Mouse (Mus musculus) ES-Bruce4 (cell line): ENCODE measurements around the gene Igflr1. TPM values are rescaled to one million over a fixed set of nuclear protein-coding genes. Genes with fewer than 3 reads are reported as not detected.

ENCODE experiments used
- H3K27ac ChIP-seq: 2 replicates; pipeline ENCODE4 v1.5.1; 2012; ENCODE audit warnings: low read length, inconsistent platforms; ENCODE audit not compliant: insufficient read depth
- H3K27me3 ChIP-seq: 2 replicates; pipeline ENCODE4 v1.6.1; 2012; ENCODE audit warnings: mild to moderate bottlenecking, low read length, inconsistent platforms; ENCODE audit not compliant: control insufficient read depth, poor library complexity, insufficient read depth, severe bottlenecking
- H3K36me3 ChIP-seq: 2 replicates; pipeline ENCODE4 v1.6.1; 2012; ENCODE audit warnings: inconsistent platforms, mild to moderate bottlenecking, low read length, moderate library complexity; ENCODE audit not compliant: control insufficient read depth, poor library complexity, insufficient read depth, severe bottlenecking
- H3K4me1 ChIP-seq: one replicate; pipeline ENCODE4 v1.8.1; 2011; ENCODE audit warnings: low read length; ENCODE audit not compliant: control insufficient read depth, insufficient read depth
- H3K4me3 ChIP-seq: 2 replicates; pipeline ENCODE4 v1.5.1; 2011; ENCODE audit warnings: low read depth, mild to moderate bottlenecking, low read length
- H3K9ac ChIP-seq: 2 replicates; pipeline ENCODE4 v1.6.1; 2012; ENCODE audit warnings: low read depth, mild to moderate bottlenecking, inconsistent platforms; ENCODE audit not compliant: poor library complexity, severe bottlenecking
- H3K9me3 ChIP-seq: replicated peaks from 2 replicates; pipeline ENCODE4 v1.6.1; 2012; ENCODE audit warnings: mild to moderate bottlenecking, low read length, inconsistent platforms; ENCODE audit not compliant: control insufficient read depth, poor library complexity, insufficient read depth, severe bottlenecking
- CTCF ChIP-seq: IDR thresholded peaks from one replicate; pipeline ENCODE4 v1.8.1; 2011; ENCODE audit warnings: low read depth, low read length
- EP300 ChIP-seq: IDR thresholded peaks from 2 replicates; pipeline ENCODE4 v1.6.1; 2011; ENCODE audit warnings: low read depth, low read length; ENCODE audit not compliant: insufficient read depth
- POLR2A ChIP-seq: IDR thresholded peaks from one replicate; pipeline ENCODE4 v1.8.1; 2011; ENCODE audit warnings: low read length; ENCODE audit not compliant: insufficient read depth
- polyA plus RNA-seq: library from polyadenylated mRNA; stranded (reverse); fragments of >200 nt; gene quantifications from 2 replicates; pipeline ENCODE4 v1.2.4, GENCODE M21; 2011; ENCODE audit warnings: low read depth; ENCODE audit not compliant: missing spikeins, insufficient read depth, insufficient read length

Gene Igflr1
- polyA plus RNA-seq, 1 experiment = 0.72 TPM

GRCm38 (mm10) chr7:30588676-30589434 lies 23.6 kb downstream of the Igflr1 start, which contains the start of gene Kmt2b:
Kmt2b (minus strand) TSS chr7:30588726.
- H3K36me3 ChIP-seq = peaks cover 25% of the 10 kb centered on the region
- H3K27ac ChIP-seq = peak within 1 kb of the TSS; percentile 66
- H3K27me3 ChIP-seq = no peaks in the 10 kb centered on the region
- H3K4me1 ChIP-seq = peaks cover 4% of the 10 kb centered on the region
- H3K9ac ChIP-seq = peak within 1 kb of the TSS; percentile 98
- peak within 1 kb of the TSS; percentile 100 for H3K4me3 ChIP-seq
- TF ChIP-seq EP300 = no peak
- no peak for TF ChIP-seq CTCF
- no peak for TF ChIP-seq POLR2A
- no peaks in the 10 kb centered on the region for H3K9me3 ChIP-seq

- H3K9me3 ChIP-seq = no peaks in the 10 kb centered on the region
- peak overlapping the region; percentile 86 for H3K4me3 ChIP-seq
- H3K36me3 ChIP-seq = peaks cover 19% of the 10 kb centered on the region
- no peaks in the 10 kb centered on the region for H3K27me3 ChIP-seq
- H3K9ac ChIP-seq = peak overlapping the region; percentile 78
- TF ChIP-seq CTCF = peak; percentile 70
- TF ChIP-seq EP300 = no peak
- no peak for TF ChIP-seq POLR2A
- H3K4me1 ChIP-seq = peaks cover 7% of the 10 kb centered on the region
- peak overlapping the region; percentile 66 for H3K27ac ChIP-seq
Measured at GRCm38 (mm10) chr7:30589435-30590301, 24.4 kb downstream of the Igflr1 start.

GRCm38 (mm10) chr7:30590927-30591604 lies 25.8 kb downstream of the Igflr1 start:
- TF ChIP-seq POLR2A (no peak), EP300 (no peak), CTCF (no peak)
- Histone ChIP-seq H3K9me3 (no peaks in the 10 kb centered on the region), H3K4me1 (peaks cover 9% of the 10 kb centered on the region), H3K4me3 (no peak overlapping the region), H3K27me3 (no peaks in the 10 kb centered on the region), H3K27ac (no peak overlapping the region), H3K36me3 (peaks cover 5% of the 10 kb centered on the region), H3K9ac (peak overlapping the region; percentile 78)

GRCm38 (mm10) chr7:30591605-30591951 lies 26.4 kb downstream of the Igflr1 start:
- no peaks in the 10 kb centered on the region for H3K9me3 ChIP-seq
- TF ChIP-seq EP300 = no peak
- H3K27me3 ChIP-seq = no peaks in the 10 kb centered on the region
- H3K4me3 ChIP-seq = no peak overlapping the region
- H3K36me3 ChIP-seq = peaks cover under 1% of the 10 kb centered on the region; the same call in 1 of the 2 replicates
- peak overlapping the region; percentile 16 for H3K9ac ChIP-seq
- peaks cover 9% of the 10 kb centered on the region for H3K4me1 ChIP-seq
- H3K27ac ChIP-seq = no peak overlapping the region

GRCm38 (mm10) chr7:30592772-30593423 lies 27.7 kb downstream of the Igflr1 start:
- Histone ChIP-seq H3K4me1 (peaks cover 9% of the 10 kb centered on the region), H3K4me3 (peak overlapping the region; percentile 11; the same call in 1 of the 2 replicates), H3K27ac (no peak overlapping the region), H3K36me3 (no peaks in the 10 kb centered on the region), H3K9me3 (no peaks in the 10 kb centered on the region), H3K9ac (no peak overlapping the region), H3K27me3 (no peaks in the 10 kb centered on the region)
- TF ChIP-seq CTCF (no peak), EP300 (no peak), POLR2A (no peak)
